Mouse (Mus musculus) layer of hippocampus, adult 8-10 months (tissue): ENCODE data around the gene Cfap161. TPM values are rescaled to one million over a fixed set of nuclear protein-coding genes. Genes with fewer than 3 reads are reported as not detected.

Source experiments
- DNase-seq, 2 experiments: peaks; one replicate each; pipeline ENCODE4 v3.0.0; 2022; ENCODE audit warnings: low spot score in 2 of 2
- total RNA-seq, 4 experiments: library from RNA; stranded (reverse); gene quantifications; 2 replicates each; pipeline ENCODE4 v1.2.4; 2022

Gene Cfap161
- total RNA-seq, 4 experiments from 2014 or later, result 1.2 to 2.2 (median 1.8) TPM

DNA sequence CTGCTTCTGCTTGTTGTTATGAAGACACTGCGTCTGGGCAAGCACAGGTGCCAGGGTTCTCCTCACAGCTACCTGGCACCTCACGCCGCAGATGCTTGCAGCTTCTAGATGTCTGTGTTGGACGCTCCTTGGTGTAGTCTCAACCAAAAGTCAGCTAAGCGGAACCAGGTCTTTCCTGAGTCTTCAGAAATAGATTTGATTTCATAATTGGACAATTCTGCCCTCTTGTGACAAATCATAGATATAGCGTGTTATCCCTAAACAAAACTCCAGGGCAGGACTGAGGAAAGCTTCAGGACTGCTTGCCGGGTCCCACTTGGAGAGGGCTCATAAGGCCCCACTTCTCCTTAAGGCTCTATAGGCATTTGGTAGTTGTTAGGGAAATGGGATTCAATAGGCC, 7.8 kb upstream of the Cfap161 start:
- peak in 1 of 2 experiments; percentile 19 for DNase-seq

DNA sequence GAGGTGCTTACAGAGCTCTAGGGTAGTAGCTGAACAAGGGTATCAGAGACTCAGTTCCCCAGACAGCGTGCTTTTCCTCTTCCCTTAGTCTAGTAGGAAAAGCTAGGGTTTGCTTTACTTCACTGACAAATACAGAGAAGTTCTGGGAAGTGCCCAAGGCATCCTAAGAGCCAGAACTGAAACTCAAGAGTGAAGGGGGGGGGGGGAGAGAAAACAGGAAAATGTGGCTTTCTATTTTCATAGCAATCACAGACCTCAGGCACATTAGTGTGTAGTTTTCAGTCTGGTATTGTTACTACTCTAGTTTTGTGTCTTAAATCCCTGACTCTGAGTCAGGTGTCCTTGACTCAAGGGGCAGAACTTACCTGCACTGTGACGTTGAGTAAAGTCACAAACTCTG, 7.3 kb upstream of the Cfap161 start:
- DNase-seq, result no peak

DNA sequence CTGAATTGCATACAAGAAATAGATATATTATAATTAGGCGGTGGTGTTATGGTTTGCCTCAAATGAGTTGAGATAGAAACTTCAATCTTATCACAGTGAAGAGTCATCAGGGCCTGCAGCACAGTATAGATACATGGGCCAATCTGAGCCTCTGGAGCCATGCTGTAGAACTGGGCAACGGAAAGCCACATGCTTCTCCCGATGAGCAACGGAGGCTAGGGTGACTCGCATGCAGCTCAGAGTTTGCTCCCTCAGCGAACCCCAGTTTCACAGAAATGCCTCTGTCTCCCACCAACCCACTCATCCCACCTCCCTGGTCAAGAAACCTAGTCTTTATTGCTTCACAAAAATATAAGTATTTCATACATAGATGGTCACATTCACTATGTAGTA, 6.8 kb upstream of the Cfap161 start:
- DNase-seq, result no peak

DNA sequence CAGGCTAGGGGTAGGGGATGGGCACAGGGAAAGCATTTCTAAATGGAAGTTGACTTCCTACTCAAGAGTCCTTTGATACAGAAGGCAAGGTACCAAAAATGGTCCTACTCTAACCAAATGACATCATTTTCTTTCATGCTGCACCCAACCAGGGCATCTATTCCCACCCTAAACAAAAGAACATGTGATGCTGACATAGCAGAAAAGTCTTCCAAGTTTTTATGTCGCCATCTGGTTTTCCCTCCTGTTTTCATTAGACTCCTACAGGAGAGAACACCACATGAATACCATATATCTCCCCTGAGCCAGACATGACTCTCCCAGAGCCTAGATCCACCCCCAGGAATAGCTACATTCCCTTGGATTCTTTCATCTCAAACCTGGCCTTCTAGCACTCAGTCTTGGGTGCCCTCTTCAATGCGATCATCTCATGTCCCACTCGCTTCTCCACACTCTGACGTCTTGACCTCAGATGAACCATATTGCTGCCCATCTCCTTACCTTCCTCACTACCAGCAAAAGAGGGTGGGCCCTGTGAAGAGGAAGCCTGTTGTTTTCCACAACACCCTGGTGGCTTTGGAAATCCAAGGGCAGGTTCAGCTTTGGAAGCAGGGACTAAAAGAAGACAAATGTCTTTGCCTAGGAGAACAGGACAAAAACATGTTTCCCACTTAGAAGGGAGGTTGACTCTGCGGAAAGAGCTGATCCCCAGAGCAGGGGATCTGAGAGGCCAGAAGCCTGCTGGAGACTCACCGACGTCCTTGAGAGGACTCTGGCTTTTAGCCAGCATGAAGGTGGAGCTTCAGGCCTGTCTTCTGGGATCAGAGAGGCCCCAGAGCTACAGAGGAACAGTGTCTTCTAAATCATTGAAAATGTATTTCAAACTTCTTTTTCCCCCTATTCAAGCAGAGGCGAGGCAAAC, 6.1 kb upstream of the Cfap161 start:
- peak in 1 of 2 experiments; percentile 28 for DNase-seq

DNA sequence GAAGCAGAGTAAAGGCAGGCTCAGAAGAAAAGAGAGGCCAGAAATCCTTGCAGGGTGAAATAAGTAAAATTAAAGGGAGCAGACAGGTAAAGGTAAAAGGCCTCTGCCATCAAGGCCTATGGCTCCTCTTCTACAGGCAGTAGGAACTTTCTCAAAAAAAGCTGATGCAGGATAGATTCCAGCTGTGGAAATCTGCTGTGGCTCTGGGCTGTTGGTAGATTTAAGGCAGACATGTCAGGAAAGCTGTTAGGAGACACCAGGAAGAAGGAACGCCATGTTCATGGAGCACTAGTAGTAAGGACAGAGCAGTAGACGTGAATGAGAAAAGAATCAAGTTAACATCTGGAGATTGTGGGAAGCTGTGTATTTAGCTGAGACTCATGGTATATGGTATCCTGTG, 5.4 kb upstream of the Cfap161 start:
- no peak for DNase-seq

DNA sequence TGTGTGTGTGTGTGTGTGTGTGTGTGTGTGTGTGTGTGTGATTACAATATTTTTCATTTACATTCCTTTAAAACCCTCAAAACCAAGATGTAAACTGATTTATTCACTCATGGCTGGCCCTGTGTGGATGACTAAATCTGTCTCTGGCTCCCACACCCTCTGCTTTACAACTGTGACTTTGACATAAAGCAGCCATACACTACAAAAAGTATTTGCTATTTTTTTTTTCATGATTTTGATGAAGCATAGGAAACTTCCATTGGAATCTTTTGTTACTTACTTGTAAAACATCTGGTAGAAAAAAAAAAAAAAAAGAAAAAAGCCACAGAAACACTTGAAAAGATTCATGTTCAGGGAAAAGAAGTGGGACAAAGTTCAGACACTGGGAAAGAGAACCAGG, 3.3 kb upstream of the Cfap161 start:
- no peak for DNase-seq

DNA sequence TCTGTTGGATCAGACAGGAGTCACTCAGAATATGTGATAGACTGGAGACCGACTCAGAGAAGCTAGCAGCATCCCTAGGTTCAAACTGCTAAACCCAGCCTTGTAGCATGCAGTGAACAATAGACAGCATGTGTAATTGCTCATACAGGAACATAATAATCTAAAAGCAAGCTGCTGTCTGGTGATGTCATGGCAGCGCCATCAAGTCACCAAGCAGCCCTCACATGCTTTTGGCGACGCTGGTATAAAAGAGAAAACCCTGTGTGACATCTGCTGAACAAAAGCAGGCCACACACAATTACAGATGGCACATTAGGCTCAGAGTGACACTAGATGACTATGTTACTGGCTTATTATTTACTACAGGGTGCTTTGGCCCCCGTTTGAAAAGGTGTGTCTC, 1.5 kb upstream of the Cfap161 start:
- peak in 1 of 2 experiments; percentile 24 for DNase-seq

DNA sequence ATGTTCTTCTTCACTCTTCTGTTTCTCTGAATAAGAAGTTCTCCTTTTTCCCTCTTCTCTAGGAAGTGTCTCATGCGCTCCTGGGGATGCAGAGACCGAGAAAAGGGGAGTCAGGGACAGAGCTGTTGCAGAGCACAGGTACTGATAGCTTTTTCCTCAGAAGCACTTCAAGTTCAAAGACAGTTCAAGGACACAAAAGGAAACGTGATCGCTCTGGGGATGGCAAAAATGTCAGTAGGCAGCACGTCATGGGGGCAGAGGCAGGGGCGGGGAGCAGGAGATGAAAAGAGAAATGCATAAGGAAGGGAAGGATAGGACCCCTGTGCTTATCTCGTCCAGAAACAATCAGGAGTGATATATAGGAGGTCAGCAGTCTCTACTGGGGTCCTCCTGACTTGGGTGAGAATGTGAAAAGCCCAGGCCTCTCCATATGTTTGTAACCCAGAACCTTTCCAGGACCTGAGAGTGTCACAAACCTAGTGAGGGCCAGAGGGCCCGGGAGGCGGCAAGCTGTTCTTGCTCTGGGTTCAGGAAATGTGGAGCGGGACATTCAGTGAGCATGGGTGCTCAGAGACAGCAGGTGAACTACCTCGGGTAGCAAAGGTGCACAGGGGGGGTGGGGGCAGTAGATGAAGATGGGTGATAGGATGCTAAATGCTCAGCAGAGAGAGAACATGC, 535 bp downstream of the Cfap161 start:
- no peak for DNase-seq

DNA sequence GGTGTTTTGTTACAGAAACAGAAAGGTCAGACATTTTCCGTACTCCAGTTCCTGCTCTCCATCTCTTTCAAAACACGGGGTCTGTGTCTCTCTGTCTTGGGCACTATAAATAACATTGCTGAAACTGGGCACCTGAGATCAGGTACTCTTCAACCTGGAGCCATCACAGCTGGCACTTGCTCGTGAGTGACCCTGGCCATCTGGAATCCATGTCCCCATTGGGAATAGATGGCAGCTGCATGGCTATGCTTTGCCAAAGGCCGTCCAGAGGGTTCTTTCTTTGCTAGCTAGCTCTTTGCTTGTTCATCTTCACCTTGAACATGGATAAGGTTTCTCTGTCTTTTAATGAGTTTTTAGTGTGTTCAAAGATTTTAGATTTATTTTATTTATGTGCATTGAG, 13.8 kb downstream of the Cfap161 start:
- DNase-seq, result no peak

DNA sequence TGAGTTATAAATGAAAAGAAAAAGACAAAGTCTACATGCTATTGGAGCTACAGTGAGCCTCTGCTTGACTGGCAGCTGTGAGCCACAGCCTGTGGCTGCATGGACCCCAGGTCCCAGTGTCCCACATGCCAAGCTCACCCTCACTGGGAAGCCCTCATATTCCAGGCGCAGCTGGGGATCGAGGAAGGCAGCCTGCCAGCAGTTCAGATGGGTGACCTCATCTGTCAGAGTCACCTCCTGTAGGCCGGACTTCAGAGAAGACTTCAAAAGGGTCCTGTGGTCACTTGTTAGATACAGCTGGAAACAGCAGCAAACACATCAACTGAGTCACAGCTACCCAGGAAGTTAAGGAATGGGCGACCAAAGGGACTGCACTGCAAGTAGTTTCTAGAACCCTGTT, 14.7 kb downstream of the Cfap161 start:
- DNase-seq, result no peak

DNA sequence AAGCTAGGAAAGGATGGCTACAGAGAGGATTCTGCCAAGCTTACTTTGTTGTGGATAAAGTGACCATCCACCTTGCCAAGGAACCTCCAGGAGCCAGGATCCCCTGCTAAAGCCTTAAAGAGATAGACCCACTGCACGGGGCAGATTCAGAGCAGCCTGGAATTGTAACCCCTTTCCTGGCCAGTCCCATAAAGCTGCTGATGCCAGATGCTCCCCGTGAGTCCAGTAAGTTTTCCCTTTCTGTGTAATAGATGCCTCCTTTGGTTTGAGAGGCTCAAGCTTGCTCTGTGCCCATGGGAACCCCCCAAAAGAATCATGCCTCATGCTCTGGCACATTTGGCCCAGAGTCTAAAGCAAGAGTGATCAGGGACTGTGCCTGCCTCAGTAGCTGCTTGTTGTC, 15.7 kb downstream of the Cfap161 start:
- no peak for DNase-seq

DNA sequence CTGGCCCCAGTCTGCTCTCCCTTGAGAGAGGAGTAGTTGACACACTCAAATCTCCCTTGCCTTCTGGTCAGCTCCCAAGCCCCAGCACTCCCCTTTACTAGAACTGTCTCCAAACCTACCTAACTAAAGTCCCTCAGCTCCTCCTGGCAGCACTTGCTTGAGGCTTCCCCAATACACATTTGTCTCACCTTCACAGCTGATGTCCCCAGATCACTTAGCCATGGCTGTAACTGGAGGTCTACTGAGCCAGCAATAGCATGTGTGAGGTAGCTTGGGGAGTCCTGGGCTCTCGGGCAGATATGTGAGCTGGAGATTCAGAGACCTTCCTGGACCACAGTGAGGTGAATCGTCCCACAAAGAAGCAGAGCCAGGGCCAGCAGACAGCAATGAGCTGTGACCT, 16.2 kb downstream of the Cfap161 start:
- DNase-seq, result no peak

DNA sequence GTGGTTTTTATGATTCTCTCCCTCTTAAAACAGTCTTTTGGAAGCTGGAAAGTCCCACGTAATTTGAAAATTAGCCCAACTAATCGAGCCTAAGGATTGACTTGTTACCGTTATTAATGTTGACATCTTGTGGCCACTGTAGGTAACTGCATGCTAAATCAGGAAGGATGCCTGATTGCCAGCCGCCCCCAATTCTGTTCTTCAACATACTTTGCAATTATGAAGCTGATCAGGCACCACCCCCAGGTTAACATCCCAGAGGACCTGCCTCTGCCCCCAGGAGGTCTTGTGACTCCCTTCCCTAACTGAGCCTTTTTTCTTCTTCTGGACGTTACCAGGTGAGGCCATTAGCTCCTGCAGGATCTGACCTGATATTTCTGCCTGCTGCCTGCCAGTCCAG, 20.0 kb downstream of the Cfap161 start:
- DNase-seq, result peak in 1 of 2 experiments; percentile 25

DNA sequence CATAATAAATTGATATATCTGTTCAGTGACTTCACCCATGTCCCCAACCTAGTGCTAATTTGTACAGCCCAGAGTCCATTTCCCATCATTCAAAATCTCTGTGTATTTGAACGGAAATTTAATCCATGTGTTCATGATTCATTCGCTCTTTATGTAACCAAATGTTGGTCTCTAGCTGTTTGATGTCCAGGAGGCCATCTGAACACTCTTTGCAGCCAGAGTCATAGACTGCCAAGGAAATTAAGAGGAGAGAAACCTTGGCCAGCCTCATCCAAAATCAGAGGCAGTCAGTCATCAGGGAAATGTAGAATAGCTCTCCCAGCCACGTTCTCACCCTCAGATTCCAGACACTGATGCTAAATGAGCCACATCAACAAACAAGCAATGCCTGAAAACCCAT, 31.0 kb downstream of the Cfap161 start:
- no peak for DNase-seq

DNA sequence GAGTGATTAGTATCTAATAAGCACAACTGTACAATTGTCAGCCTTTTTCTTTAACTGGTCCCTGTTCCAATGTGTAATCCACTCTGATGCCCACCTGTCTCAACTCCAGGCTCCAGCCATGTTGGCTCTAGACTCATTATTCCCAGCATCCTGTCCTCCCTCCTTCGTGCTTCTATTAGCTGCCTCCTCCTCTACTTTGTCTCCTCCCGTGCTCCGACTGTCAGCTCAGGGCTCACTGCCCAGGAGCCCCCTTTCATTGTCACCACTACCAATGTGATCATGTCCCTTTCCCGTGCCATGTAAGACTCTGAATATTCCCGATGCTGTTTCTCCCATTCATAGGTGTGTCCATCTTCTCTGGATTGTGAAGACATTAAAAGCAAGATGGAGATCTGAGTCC, 32.3 kb downstream of the Cfap161 start:
- DNase-seq, result no peak

DNA sequence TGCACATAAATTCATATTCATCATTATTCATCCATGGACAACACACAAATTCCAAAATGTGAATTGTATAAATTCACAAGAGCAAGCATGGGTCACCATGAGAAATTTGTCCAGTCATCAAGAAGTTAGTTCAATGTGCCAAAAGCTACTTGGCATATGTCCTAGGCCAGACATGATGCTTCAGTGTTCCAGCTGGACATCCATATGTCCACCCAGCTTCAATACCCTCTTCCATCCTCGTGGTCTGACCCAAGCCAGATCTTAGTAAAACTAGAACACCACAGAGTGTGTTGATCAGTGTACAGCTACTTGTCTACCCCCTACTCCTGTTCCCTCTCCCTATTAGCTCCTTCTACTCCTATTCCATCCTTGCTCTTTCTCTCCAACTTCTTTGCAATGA, 43.6 kb downstream of the Cfap161 start:
- DNase-seq, result no peak

DNA sequence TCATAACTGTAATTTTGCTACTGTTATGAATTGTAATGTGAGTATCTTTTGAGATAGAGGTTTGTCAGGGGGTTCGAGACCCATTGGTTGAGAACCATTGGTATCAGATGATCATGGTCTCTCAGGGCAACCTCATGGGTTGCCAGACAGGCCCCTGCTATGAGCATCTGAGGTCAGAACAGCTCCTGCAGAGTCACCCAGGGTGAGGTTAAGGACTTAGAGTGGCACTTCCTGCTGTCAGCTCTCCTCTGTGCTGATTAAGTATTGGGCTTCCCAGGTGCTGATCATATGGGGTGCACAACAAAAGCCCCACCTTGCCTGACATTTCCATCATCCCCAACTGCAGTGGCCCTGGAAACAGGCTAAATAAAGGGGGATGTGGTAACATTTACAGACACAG, 46.3 kb downstream of the Cfap161 start:
- DNase-seq, result no peak

DNA sequence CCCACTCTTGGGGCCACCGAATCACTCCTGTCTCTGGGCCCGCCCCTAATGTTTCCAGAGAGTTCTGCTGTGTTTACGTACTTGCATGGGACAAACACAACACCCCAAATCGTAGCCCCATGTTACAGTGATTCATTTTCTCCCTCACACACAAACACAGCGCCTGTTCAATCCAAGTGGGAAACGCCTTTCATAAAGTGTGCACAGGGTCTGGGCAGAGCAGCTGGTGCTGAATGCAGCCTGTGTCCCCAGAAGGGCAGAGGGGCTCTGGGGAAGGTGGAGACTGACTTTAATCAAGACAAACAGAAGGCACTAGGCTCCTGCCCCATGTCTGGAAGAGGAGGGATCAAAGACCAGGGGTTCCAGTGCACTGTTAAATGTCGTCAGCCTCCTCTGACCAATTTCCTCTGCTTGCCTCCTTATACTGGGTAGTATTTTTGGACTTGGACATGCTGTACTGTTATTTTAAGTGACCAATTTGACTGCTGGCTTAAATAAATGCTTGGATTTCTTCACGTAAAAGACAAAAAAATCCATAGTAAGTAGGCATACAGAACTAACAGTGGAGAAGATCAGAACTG, 48.5 kb downstream of the Cfap161 start:
- DNase-seq, result no peak

DNA sequence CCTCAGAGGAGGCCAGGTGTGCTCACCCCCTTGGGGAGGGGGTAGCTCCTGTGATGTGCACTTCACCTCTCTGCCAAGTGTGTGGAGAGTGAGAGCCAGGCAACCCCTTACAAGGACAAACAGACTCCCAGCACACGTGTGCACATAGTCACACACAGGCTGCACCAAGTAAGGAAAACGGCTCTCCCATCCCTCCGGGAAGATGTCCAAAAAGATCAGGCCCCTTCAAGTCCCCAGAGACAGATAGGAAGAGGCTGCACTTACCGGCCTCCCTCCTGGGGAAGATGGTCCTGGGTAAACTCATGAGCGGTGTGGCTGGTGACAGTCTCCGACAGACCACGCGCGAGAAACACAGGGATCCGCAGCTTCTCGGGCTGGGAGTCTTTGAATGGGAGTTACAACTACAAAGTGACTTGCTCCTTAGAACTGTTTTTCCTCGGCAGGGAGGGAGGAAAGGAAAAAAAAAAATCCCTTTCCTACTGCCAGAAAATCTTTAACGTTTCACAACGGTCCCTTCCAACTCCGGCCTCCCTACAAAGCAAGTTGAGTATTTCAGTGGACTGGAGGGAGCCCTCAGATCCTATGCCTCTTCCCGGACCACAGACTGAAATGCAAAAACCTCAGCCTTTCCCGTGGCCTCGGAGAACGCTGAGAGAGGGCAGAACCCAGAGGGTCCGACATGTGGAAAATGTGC, 49.1 kb downstream of the Cfap161 start, which contains the start of gene Il16:
Il16 (minus strand) TSS at position 314 of the 694 bp plus-strand sequence.
- DNase-seq, result no peak

DNA sequence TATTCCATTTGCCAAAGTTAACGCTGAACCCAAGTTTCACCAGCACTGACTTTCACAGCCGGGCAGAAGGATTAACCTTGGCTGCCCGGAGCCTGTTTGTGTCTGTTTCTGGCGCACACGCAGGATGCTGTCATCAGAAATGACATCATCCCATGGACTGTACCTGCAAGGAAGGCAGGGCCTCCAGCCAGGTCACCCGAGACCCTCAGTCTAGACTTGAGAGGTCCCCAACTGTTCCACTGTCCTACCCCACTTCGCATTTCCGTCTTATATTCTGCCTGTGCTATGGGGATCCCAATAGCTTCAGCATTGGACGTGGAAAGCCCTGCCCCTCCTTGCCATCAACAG, 49.6 kb downstream of the Cfap161 start:
- no peak for DNase-seq

DNA sequence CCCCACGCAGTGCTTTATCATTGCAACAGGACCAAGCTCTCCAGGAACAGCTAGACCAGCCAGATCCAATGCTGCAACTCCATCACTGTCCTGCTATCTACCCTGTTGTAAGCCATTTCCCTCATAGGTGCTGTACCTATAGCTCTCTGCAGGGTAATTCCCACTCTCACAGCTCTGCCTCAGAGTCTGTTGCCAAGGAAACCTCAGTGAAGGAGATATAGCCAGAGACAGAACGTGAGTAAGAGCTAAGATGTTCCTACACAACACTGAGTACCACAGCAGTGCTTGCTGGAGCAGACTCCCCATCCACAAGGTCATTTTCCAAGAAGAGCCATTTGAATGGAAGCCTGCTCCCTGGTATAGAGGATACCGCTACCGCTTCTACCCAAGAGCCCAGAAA, 50.4 kb downstream of the Cfap161 start:
- no peak for DNase-seq

DNA sequence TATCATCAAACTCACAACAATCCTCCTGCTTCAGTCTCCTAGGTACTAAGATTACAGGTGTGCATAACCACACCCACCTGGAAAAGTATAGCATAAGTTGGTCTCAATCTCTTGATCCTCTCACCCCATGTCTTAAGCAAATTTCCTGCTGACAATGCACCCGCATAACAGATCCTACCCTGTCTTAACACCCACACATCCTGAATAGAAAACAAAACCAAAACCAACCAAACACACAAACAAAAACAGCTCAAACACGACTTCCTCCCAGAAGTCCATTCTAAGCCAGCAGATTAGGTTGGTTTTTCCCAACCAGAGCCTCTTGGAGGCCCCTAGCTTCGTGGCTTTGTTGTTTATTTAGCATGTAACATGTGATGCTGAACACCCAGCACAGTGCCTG, 52.0 kb downstream of the Cfap161 start:
- DNase-seq, result no peak
